14 mouse cellular contexts compared by ENCODE assay signal in genomic region chr9:112445230-112446026, GRCm38 (mm10).
DNase-seq lines count a peak whose midpoint lies in the region; ATAC-seq and TF ChIP-seq lines count a peak whose summit lies in the region.
"Had no signal": no experiment of that assay in that cellular context is flagged by ENCODE, and none has a peak within 500 bp of the region (broad histone marks: within the 10 kb centered on the region; RNA-seq: fewer than 3 reads in every experiment).

No protein-coding gene starts in this region.

- peak overlapping the region; percentile 56 for H3K27ac ChIP-seq in left cerebral cortex, adult 2 months
- no peak overlapping the region for H3K27ac ChIP-seq in embryonic facial prominence, embryonic 14.5 days (replicated peaks; ENCODE audit: low read depth, low read length)
- H3K27ac ChIP-seq in limb, embryonic 12.5 days = no peak overlapping the region
- H3K27ac ChIP-seq: heart, adult 2 months; macrophage had no signal

- H3K4me3 ChIP-seq in left cerebral cortex, adult 2 months = no peak overlapping the region
- H3K4me3 ChIP-seq in G1E (ENCODE audit: low read depth, low read length) = 0 out of 2 replicates have a peak overlapping the region, but pooled peaks have one; percentile 19
- H3K4me3 ChIP-seq in embryonic facial prominence, embryonic 14.5 days (ENCODE audit: low read depth, low read length) = no peak overlapping the region
- H3K4me3 ChIP-seq in limb, embryonic 12.5 days (replicated peaks) = no peak overlapping the region
- H3K4me3 ChIP-seq: heart, adult 2 months had no signal

- WGBS in embryonic facial prominence, embryonic 14.5 days = 87% methylated on average over 4 of the region's 4 CpGs
- WGBS in limb, embryonic 12.5 days = 90% methylated on average over 4 of the region's 4 CpGs

- H3K4me2 ChIP-seq in embryonic facial prominence, embryonic 14.5 days (ENCODE audit: low read depth, low read length) = no peak overlapping the region
- H3K4me2 ChIP-seq in limb, embryonic 12.5 days = no peak overlapping the region

- intact Hi-C loops in left cerebral cortex, adult 2 months (cut with DNase I) = loop anchor here (5.0 kb wide), 1 partner anchor 1187 kb away; no protein-coding TSS in a partner anchor

- H3K36me3 ChIP-seq in G1E (replicated peaks) = no peaks in the 10 kb centered on the region
- no peaks in the 10 kb centered on the region for H3K36me3 ChIP-seq in embryonic facial prominence, embryonic 14.5 days (ENCODE audit: control insufficient read depth, insufficient read depth, low read length)
- H3K36me3 ChIP-seq in limb, embryonic 12.5 days = no peaks in the 10 kb centered on the region

- peaks cover 17% of the 10 kb centered on the region for H3K9me3 ChIP-seq in G1E (replicated peaks)
- no peaks in the 10 kb centered on the region for H3K9me3 ChIP-seq in embryonic facial prominence, embryonic 14.5 days (ENCODE audit: control insufficient read depth, low read length)
- H3K9me3 ChIP-seq in limb, embryonic 12.5 days = no peaks in the 10 kb centered on the region

- ATAC-seq in G1E (ENCODE audit: extremely low read depth, insufficient number of reproducible peaks, low FRiP score, poor library complexity, severe bottlenecking) = no peak
- 0 out of 2 replicates have a peak, but pooled peaks have one; percentile 15 for ATAC-seq in embryonic facial prominence, embryonic 14.5 days (ENCODE audit: low read depth)
- ATAC-seq in limb, embryonic 12.5 days (ENCODE audit: insufficient number of reproducible peaks, insufficient read depth, low FRiP score, low TSS enrichment, low read depth) = peak; percentile 56

- no peak for DNase-seq in left cerebral cortex, adult 2 months (ENCODE audit: extremely low spot score in 1 of 2, low spot score in 2 of 2)
- no peak for DNase-seq in left cerebral cortex, adult 18-20 months (ENCODE audit: low spot score in 2 of 2)
- no peak for DNase-seq in G1E (ENCODE audit: low spot score)
- DNase-seq in embryonic facial prominence, embryonic 14.5 days (ENCODE audit: low spot score) = no peak
- DNase-seq in thymus, postnatal 36 days = no peak
- DNase-seq in adrenal gland, postnatal 10 days = no peak
- no peak for DNase-seq in left cerebral cortex, adult 8-10 months (ENCODE audit: low spot score in 2 of 2)
- DNase-seq: adrenal gland, postnatal 25 days; cerebellum, adult 11 months; heart, adult 2 months; kidney, postnatal 36 days had no signal

- H3K9ac ChIP-seq in embryonic facial prominence, embryonic 14.5 days (ENCODE audit: low read depth, low read length) = no peak overlapping the region
- no peak overlapping the region for H3K9ac ChIP-seq in limb, embryonic 12.5 days (replicated peaks)

- no peaks in the 10 kb centered on the region for H3K4me1 ChIP-seq in G1E (ENCODE audit: insufficient read depth, low read depth, low read length)
- no peaks in the 10 kb centered on the region for H3K4me1 ChIP-seq in embryonic facial prominence, embryonic 14.5 days (ENCODE audit: control insufficient read depth, insufficient read depth, low read length)
- H3K4me1 ChIP-seq in limb, embryonic 12.5 days (replicated peaks) = no peaks in the 10 kb centered on the region

- TF ChIP-seq CTCF in left cerebral cortex, adult 2 months (IDR thresholded peaks at IDR 0.05) = no peak
- no peak for TF ChIP-seq CTCF in G1E (IDR thresholded peaks at IDR 0.05; ENCODE audit: low read depth, low read length)

- no peaks in the 10 kb centered on the region for H3K27me3 ChIP-seq in G1E (ENCODE audit: insufficient read depth, low read length)
- H3K27me3 ChIP-seq in embryonic facial prominence, embryonic 14.5 days (replicated peaks; ENCODE audit: control insufficient read depth, insufficient read depth, low read length) = no peaks in the 10 kb centered on the region
- no peaks in the 10 kb centered on the region for H3K27me3 ChIP-seq in limb, embryonic 12.5 days
- H3K27me3 ChIP-seq: CH12.LX had no signal
